Mouse (Mus musculus) layer of hippocampus, postnatal 25 days (tissue): ENCODE results near the gene Hist1h2bf. TPM values are rescaled to one million over a fixed set of nuclear protein-coding genes. Genes with fewer than 3 reads are reported as not detected.
A peak's percentile ranks its signal among the peaks of the same experiment; 100 is the strongest.
"Not testable (repeated sequence)": the region's sequence is repeated elsewhere in the genome, so short reads cannot be mapped to it uniquely, and the experiment has no call there.

Experiments used
- DNase-seq, 2 experiments: peaks; one replicate each; pipeline ENCODE4 v3.0.0; 2022; ENCODE audit warnings: mixed read lengths in 2 of 2, low spot score in 1 of 2; ENCODE audit errors: extremely low spot score in 1 of 2
- total RNA-seq, 2 experiments: library from RNA; stranded (reverse); gene quantifications; 2 replicates each; pipeline ENCODE4 v1.2.3; 2021

Gene Hist1h2bf
- total RNA-seq, 2 experiments from 2014 or later: 26.4 to 30.6 TPM

GRCm38 (mm10) chr13:23550761-23551145, 23.2 kb downstream of the Hist1h2bf start:
- DNase-seq: no peak

GRCm38 (mm10) chr13:23546694-23547093, 27.3 kb downstream of the Hist1h2bf start:
- DNase-seq: no peak

DNA sequence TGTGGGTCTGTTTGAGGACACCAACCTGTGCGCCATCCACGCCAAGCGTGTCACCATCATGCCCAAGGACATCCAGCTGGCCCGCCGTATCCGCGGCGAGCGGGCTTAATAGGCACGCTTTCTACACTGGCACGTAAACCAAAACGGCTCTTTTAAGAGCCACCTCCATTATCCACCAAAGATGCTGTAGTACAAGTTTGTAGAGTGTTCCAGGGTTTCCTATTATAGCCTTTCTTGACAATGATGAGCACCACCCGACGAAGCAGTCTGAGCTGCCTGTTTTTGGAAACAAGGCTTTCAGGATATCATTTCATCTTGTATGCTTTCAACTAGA, 29.2 kb downstream of the Hist1h2bf start:
- DNase-seq: not testable (repeated sequence)

DNA sequence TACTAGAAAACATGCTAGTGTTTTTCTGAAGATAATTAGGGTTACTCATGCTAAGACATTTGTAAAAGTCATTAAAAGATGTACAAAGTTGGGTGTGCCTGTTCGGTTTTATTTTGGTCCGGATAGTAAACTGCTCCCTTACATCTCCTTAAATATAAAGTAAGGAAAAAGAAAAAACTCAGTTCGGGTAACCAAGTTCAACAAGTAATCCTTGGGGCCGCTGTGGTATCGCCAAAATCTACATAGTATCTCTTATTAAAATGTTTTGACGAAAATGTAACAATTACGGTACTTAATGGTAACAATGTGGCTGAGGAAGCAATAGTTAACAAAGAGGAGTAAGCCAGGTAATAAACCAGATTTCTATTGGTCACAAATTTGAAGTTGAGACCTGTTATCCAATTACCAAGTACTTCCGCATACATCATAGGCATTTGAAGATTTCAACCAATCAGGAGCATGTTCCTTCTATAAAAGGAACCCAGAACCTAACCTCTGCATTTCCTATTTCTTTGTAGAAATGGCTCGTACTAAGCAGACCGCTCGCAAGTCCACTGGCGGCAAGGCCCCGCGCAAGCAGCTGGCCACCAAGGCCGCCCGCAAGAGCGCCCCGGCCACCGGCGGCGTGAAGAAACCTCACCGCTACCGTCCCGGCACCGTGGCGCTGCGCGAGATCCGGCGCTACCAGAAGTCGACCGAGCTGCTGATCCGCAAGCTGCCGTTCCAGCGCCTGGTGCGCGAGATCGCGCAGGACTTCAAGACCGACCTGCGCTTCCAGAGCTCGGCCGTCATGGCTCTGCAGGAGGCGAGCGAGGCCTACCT, 29.8 kb downstream of the Hist1h2bf start, which contains the start of gene Hist1h3f:
Gene Hist1h3f (plus strand): TSS at position 88 of the 822 bp plus-strand sequence.
- peak; percentile 49 to 71 for DNase-seq

DNA sequence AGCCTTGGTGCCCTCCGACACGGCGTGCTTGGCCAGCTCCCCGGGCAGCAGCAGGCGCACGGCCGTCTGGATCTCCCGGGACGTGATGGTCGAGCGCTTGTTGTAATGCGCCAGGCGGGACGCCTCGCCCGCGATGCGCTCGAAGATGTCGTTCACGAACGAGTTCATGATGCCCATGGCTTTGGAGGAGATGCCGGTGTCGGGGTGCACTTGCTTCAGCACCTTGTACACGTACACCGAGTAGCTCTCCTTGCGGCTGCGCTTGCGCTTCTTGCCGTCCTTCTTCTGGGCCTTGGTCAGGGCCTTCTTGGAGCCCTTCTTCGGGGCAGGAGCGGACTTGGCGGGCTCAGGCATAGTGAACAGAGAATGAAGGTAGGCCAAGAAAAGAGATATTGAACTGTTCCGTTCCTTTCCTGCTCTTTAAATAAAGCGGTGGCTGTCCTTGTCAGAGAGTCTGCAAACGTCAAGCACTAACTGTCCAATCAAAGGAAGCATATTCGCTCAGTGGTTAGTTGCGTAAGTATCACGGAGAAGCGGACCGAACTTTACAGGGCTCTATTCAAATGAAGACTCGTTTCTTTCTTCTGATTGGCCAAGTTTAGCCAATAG, 30.9 kb downstream of the Hist1h2bf start, which contains the start of gene Hist1h2bh:
Gene Hist1h2bh (minus strand): TSS at position 394 of the 609 bp plus-strand sequence.
- not testable (repeated sequence) for DNase-seq

DNA sequence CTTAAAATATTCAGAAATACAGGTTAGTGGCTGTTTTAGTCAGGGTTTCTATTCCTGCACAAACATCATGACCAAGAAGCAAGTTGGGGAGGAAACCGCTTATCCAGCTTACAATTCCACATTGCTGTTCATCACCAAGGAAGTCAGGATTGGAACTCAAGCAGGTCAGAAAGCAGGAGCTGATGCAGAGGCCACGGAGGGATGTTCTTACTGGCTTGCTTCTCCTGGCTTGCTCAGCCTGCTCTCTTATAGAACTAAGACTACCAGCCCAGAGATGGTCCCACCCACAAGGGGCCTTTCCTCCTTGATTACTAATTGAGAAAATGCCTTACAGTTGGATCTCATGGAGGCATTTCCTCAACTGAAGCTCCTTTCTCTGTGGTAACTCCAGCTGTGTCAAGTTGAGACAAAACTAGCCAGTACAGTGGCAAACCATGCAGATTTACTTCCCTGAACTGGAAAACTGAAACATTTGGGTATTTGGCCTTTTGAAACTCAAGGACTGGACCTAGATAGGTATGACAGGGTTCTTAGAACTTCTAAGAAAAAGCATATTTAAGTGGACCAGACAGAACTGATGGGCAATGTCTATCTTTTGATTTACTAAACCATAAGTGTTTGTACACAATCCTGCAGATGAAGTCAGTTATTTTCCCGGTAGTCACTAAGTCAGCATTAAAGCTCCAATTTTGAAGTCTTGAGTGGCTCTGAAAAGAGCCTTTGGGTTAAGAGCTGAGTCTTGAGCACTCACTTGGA, 31.6 kb downstream of the Hist1h2bf start:
- not testable (repeated sequence) for DNase-seq

DNA sequence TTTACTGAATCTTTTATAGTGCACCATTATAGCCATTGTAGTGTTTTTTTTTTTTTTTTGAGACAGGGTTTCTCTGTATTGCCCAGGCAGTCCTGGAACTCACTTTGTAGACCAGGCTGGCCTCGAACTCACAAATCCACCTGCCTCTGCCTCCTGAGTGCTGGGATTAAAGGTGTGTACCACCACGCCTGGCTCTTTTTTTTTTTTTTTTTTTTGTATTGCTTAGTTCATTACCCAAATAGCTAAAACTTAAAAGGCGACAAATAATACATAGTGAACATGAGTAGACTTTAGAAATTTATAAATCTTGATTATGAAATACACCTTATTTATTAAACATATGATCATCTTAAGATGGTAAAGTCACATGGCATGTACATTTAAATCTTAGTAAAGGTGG, 32.5 kb downstream of the Hist1h2bf start:
- DNase-seq: no peak

DNA sequence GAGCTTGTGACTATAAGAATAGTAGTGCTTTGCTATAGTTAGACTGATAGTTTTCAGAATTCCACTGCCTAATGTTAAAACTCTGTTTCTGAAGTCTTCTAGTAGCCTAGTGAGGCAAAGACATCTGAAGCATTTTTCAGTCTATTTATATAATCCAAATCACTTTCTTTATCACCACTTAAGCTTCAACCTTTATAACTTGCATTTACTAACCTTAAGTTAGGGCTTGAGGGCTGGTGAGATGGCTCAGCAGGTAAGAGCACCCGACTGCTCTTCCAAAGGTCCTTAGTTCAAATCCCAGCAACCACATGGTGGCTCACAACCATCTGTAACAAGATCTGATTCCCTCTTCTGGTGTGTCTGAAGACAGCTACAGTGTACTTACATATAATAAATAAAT, 34.2 kb downstream of the Hist1h2bf start:
- not testable (repeated sequence) for DNase-seq

GRCm38 (mm10) chr13:23538249-23538648, 35.7 kb downstream of the Hist1h2bf start:
- DNase-seq: no peak

DNA sequence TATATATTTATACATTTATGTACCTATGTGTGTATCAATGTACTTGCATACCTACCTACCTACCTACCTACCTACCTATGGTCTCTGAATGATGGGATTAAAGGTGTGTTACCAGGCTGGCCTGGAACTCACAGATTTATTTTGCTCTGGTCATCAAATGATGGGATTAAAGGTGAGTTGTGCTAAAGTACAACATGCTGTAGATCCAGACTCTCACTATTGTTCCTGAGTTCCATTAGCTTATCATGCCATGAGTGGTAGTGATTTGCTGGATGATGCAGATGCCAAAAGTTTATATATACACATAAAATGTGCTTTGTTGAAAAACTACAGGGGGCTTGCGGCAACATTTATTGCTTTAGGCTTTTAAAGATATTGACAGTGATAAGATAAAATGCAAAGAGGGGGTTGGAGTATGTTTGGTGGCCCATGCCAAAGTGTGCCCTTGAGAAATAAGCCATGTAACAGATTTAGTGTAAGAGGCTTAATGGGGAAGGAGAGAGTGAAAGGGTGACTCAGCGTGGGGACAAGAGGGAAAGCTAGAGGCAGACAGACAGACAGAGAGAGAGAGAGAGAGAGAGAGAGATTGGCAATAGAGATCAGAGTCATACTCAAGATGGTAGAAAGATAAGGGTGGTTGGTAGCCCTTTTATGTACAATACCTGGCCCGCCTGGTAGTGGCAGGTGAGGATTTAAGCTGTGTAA, 36.8 kb downstream of the Hist1h2bf start:
- DNase-seq: no peak

GRCm38 (mm10) chr13:23536076-23536822, 37.7 kb downstream of the Hist1h2bf start:
- DNase-seq: no peak

GRCm38 (mm10) chr13:23535137-23536075, 38.6 kb downstream of the Hist1h2bf start, which contains the start of gene Hist1h3g:
Gene Hist1h3g (plus strand): TSS chr13:23535422.
- DNase-seq: peak; percentile 64 to 85

GRCm38 (mm10) chr13:23534368-23535131, 39.4 kb downstream of the Hist1h2bf start:
- no peak for DNase-seq

- not testable (repeated sequence) for DNase-seq
These were observed 40.2 kb downstream of the Hist1h2bf start, which contains the start of gene Hist1h2af for GRCm38 (mm10) chr13:23533560-23534367. Gene Hist1h2af (plus strand): TSS chr13:23533906.

DNA sequence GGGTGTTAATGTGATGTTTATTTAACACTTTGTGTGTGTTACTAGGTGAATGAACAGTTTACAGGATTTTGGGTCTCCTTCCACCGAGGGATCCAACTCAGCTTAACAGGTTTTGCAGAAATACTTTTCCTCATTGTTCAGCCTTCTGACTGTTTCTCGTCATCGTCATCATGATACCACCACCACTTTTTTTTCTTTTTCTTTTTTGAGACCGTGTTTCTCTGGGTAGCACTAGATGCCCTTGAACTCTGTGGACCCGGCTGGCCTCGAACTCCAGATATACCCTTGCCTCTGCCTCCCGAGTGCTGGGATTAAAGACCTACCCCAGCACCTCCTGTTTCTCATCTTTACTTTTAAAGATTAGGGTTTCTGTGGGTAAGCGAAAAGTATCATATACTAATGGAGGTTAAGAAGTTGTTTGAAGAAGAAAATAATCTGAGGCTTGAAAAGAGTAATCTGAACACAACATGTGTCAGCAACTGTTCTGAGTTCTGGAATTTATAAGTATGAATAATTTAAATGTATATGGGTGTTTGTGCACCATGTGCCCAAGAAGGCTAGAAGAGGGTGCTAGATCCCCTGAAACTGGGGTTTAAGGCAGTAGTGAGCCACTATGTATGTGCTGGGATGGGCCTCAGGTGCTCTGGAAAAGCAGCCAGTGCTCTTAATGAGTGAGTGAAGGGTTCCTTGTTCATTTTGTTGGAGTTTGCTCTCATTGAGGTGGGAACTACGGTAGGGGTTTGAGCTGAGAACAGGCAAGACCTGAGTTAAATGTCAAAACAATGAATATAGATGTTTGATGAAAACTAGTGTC, 41.5 kb downstream of the Hist1h2bf start:
- no peak for DNase-seq
